Mouse (Mus musculus) kidney, adult 2 months (tissue): ENCODE results near the gene 1700061G19Rik.

Experiments
- CTCF ChIP-seq: fragments of 200-500 bp; conservative IDR thresholded peaks from 2 replicates; pipeline ENCODE4 v1.5.1; 2011; ENCODE audit warnings: low read depth, mild to moderate bottlenecking, control low read depth, low read length, moderate library complexity, mixed read lengths; ENCODE audit not compliant: insufficient read depth, insufficient read length
- POLR2A ChIP-seq: fragments of 200-500 bp; IDR thresholded peaks from one replicate; pipeline ENCODE4 v1.6.1; 2011; ENCODE audit warnings: low read depth, low read length, control low read depth

- TF ChIP-seq POLR2A (no peak), CTCF (peak; percentile 96)
Measured at GRCm38 (mm10) chr17:56858216-56858615, 17.1 kb upstream of the 1700061G19Rik start.
